Mouse (Mus musculus) urinary bladder, postnatal 4 days (tissue): Measurements from ENCODE around the gene Gm10570.

Experiments used
- DNase-seq, 2 experiments: peaks; one replicate each; pipeline ENCODE4 v3.0.0; 2021 to 2022; ENCODE audit warnings: low spot score in 2 of 2

Gene Gm10570

DNA sequence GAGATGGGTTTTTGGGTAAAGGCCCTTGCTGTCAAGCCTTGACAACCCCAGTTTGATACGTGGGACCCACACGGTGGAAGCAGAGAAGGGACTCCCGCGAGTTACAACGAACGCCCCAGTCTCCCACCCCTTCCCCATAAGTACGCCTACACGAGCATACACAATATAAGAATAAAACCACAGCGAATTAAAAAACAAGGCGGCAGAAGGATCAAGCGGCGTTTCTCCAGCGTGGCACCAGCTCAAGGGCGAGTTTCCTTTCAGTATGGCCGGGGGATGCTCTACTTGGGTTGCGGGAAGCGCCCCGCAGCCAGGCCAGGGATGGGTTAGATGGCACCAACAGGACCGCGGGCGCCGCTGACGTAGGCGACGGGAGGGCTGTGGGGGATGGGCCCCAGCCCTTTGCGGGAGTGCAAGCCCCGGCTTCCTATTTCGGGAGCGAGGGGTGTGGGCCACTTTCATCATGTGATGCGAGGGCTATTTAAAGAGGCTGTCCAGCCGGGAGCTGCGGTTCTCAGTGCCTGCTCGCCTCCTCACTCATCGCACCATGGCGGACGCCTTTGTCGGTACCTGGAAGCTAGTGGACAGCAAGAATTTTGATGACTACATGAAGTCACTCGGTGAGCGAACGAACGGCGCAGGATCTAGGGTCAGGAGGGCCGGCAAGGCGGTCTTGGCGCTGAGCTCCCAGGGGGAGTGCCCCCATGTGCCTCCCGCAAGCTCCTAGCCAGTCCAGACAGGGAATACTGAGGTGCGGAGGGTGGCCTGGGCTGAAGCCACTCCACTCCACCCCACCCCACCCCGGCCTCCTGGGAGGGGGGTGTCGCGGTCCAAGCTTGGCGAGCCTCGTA lies at the start of gene Gm10570, which contains the start of gene Fabp3:
Gene Gm10570 (minus strand): TSS at position 444 of the 851 bp plus-strand sequence.
Gene Fabp3 (plus strand): TSS at position 365 of the 851 bp plus-strand sequence.
- peak in 1 of 2 experiments; percentile 51 for DNase-seq

DNA sequence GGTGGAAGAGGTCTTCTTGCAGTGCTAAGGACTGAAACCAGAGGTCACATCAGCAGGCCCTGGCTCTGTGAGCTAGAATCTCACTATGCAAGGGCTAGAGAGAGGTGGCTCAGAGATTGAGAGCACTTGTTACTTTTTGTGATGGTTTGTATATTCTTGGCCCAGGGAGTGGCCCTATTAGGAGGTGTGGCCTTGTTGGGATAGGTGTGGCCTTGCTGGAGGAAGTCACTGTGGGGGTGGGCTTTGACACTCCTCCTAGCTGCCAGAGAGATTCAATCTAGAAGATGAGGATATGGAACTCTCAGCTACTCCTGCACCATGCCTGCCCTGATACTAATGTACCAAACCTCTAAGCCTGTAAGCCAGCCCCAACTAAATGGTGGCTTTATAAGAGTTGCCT lies 49.5 kb upstream of the Gm10570 start:
- no peak for DNase-seq

DNA sequence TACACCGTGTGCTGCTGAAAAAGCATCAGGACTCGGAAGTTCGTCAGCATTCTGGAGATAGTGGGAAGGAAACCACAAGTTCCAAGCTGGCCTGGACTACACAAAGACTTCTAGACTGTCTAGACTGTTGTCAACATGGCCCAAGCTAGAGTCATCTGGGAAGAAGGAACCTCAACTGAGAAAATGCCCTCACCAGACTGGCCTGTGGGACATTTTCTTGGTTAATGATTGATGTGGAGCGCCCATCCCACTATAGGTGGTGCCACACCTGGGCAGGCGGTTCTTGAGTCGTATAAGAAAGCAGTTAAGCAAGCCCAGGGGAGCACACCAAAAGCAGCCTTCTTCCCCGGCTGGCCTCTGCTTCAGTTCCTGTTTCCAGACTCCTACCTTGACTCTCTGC lies 44.1 kb upstream of the Gm10570 start:
- no peak for DNase-seq

DNA sequence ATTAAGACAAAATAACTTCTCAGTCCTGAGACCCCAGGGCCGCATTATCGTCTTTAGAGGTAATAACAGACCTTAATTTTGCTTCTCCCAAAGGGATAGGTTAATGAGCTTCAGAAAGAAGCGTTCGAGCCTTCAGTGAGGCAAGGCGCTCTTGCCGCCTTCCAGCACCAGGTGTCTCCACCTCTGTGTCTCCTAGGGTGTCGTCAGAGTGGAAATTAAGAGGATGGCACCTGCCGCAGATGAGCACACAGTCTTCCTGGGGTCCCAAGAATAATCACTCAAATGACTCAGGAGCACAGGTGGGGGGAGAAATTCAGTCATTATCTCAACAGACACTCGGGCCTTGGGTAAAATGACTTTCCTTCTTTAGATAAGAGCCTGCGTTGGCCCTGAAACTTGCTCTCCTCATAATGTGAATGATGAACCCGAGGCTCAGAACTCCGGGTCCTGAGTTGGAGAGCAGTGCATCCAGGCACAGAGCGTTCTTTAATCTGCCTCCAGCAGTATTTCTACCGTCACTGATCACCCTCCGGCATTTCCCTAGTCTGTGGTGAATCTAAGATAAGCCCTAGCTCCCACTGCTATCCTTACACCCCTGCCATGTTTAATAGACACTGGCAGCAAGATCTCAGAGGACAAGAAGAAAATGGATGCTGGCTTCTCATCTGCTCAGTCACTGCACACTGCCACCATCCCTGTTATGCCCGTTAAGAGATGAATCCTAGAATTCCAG lies 42.4 kb upstream of the Gm10570 start:
- no peak for DNase-seq

DNA sequence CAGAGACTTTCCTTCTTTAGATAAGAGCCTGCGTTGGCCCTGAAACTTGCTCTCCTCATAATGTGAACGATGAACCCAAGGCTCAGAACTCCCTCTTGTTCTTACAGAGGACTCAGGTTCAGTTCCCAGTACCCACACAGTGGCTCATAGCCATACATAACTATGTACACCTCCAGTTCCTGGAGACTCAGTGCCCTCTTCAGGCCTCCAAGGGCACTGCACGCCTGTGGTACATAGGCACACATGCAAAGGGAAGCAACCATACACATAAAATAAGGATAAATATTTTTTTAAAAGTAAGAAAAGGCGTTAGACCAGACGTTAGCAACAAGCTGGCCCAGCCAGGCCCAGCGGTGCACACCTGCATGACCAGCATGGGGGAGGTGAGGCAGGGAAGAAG lies 41.2 kb upstream of the Gm10570 start:
- DNase-seq, result no peak

DNA sequence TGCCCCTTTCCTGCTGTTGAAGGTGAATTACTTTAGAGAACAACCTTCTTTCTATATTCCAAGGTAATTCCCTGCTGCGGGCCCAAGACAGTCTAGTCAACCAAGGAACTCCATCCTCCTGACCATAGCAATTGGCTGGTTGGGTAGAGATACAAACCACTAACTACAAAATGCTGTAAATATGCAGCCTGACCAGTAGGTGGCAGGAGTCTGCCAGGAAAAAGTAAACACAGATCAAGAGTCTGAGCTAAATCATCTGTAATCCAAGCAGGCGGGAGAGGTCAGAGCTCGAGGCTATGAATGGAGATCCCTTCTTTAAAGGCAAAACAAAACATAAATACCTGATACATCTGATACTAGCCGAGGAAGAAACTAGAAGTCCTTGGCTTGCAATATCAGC lies 33.2 kb upstream of the Gm10570 start:
- DNase-seq, result peak in 1 of 2 experiments; percentile 32

DNA sequence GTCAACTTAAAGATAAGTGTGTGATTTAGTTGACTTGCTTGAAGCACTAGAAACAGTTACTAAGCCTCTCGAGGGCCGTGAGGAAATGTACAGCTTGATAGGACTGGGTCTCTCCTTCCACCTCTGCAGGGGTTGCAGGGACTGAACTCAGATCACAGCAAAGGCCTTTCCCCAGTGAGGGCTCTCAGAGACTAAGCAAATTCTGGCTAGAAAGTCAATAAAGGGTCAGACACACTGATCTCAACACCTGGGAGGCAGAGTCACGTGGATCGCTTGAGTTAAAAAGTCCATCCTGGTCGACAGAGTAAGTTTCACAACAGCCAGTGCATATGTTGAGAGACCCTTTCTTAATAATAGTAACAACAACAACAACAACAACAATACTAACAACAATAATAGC lies 27.4 kb upstream of the Gm10570 start:
- no peak for DNase-seq

DNA sequence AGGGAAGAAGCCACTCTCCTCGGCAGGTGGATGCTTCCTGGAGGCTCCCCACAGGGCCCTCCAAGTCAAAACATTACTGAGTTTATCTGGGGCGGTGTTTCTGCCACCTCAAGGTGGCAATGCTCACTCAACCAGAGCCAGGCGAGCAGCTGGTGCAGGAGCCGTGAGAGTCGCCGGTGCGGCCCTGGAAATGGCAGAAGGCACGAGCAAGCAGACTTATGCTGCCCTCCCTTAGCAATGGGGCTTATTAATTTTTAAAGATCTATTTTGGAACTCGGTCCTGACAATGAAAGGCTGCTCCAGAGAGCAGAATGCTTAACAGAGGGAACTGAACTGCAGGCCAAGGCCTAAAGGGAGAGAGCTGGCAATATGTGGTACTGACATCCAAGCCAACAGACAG lies 18.9 kb upstream of the Gm10570 start:
- no peak for DNase-seq

DNA sequence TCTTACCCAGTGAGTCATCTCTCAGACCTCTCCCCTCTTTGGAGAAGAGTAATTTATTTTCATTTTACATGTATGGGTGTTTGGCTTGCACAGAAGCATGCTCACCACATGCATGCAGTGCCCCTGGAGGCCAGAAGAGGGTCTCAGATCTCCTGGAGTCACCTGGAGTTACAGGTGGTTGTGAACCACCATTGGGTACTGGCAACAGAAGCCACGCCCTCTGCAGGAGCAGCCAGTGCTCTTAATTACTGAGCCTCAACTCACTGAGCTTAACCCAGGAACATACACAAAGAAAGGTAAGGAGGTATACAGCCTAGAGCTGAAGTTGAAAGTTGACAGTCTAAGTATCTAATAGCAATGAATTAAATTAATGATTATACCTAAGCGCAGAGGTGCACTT lies 17.0 kb upstream of the Gm10570 start:
- DNase-seq, result no peak

DNA sequence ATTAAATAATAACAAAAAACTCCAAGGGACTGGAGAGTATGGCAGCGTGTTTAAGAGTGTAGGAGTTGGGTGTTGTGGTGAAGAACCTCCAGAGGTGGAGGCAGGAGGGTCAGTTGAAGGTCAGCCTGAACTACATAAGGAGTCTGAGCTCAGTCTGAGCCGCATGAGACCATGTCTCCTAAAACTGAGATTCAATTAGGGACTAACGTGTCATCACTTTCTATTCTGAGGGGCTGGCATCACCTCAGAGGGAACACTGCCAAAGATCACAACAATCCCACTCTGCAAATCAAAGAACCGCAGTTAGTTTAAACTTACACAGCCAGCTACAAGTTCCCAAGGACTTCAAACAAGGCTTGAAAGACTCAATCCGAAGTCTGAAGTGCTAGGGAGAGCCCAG lies 15.1 kb upstream of the Gm10570 start:
- DNase-seq, result no peak

DNA sequence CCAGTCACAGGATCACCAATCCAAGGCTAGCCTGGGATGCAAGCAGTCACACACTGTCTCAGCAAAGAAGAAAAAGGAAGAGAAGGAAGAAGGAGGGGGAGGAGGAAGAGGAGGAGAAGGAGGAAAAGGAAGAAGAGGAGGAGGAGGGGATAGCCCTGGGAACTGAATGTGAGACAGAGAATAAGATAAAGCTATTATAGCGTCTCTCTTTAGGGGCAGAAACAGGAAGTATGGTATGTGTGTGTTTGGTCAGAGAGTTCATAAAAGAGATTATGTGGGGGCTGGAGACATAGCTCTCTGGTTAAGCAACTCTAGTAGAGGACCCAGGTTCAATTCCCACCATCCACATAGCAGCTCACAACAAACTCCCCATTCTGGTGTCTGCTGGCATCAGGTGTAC lies 14.7 kb upstream of the Gm10570 start:
- DNase-seq, result no peak

DNA sequence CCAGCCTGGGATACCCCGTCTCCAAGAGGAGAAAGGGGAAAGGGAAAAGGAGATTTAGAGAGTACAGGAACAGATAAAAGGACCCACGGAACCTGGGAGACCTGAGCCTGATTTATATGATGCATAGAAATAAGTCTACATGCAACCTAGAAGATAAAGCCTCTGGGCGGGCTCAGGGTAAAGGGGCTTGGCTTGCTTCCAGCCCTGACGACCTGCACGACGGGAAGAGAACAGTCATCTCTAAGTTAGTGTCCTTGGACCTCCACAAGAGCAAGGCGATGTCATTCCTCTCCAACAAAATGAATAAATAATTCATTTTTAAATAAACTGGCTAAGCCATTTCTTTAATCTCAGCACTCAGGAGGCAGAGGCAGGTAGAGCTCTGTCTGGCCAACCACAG lies 14.1 kb upstream of the Gm10570 start:
- no peak for DNase-seq

DNA sequence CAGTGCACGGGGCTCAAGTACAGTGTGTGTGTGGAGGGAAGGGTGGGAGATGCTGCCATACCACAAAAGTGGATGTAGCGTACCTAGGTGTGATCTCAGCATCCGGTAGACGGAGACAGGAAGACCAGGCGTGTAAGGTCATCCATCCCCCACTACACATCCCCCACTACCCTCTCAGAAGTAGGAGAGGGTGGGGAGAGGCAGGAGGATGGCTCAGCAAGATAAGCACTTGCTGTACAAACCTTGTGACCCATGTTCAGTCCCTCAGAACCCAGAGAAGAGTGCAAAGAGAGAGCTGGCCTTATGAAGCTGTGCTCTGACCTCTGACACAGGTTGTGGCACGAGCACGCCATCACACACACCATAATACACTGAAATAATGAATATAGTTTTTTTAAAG lies 13.2 kb upstream of the Gm10570 start:
- no peak for DNase-seq

DNA sequence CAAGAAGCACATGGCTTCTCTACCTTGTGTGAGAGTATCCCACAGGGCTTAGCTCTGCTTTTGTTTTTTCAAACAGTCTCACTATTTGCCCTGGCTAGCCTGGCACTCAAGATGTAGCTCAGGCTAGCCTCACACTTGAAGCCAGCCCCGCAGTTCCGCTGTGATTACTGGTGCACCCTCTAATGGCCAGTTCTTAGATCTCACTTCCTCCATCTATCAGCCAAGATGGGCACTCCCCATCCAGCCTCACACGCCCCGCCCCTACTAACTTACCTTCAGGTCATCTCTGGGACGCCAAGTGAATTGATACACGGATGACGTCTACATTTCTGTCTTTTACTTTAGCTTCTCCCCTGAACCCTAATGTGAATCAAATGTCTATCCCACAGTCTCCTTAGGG lies 11.1 kb upstream of the Gm10570 start:
- DNase-seq, result no peak

DNA sequence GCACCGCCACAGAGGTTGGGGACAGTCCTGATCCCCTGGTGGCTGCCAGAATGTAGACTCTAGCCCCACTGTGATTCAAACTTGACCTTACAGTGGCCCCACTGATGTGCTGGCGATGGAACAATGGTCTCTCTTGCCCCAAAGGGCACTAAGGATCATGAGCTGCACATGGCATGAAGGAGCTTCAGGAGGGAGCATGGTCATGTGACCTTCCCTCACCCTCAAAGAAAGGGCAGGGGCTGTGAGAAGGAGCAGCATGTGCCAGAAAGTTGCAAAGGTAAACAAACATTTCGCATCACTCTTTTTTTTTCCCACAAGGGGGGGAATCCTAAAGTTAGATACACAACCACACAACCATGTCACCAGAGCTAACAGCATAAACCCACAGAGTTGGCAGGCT lies 9.6 kb upstream of the Gm10570 start:
- no peak for DNase-seq

DNA sequence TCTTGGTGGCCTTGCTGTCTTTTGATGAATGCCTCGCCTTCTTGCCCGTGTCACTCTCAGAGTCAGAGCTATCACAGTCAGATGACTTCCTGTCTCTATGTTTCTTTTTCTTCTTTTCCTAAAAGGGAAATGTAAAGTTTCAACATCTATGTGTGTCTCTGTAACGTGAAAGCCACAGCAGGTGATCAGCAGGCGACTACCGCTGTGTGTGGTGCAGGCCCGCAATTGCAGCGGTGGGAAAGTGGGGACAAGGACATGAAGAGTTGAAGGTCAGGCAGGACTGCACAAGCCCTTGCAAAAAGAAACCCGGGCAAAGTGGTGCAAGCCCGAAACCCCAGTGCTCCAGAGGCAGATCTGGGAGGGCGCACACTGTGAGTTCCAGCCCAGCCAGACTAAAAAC lies 8.2 kb upstream of the Gm10570 start:
- DNase-seq, result no peak

DNA sequence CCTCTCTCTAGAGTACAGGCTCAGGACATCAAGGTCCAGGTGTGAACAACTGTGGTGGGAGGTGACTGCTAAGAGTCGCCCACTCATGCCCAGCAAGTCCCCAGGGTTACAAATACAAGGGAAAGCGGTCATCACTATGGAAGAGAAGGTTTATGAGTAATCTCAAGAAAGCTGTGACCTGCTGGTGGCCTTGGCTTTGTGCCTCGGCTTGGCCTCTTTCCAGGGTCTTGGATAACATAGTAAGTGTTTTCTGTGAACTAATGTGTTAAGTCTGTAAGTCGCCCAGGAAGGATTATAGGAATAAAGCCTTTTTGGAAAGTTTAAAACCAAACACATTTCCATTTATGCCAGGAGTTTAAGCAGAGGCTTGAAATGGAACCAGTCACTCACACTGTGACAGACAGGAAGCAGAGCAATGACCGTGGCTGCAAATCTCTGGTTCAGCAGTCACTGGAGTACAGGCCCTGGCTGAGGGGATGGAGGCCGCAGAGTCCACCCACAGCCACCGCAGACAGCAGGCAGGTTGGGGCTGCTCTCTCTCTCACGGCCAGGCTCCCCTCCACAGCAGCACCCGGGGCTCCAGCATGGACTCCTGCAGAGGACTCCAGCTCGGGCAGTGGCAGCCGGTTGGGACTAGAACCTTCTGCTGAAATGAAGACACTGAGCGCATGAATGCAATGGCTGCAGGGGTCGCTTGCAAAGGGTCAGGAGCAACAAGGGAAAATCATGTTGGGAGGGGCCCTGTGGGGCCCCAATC lies 7.5 kb upstream of the Gm10570 start:
- DNase-seq, result no peak

DNA sequence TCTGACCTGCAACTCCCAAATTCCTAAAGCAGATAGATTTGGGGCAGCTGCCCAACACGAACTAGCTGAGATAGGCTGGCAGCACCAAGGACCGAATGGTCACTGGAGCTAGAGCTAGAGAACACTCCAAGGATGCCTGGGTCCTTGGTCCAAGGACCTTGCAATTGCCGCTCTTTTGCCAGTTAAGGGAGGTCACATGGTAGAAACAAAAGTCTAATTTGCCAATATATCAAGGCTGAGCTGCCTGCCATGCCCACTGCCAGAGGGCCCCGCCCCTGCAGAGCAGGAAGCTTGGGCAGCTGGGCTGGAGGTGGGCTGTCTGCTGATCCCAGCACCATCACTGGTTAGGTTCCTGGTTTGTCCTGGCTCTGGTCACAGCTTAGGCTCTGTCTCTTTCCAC lies 5.1 kb upstream of the Gm10570 start:
- no peak for DNase-seq

DNA sequence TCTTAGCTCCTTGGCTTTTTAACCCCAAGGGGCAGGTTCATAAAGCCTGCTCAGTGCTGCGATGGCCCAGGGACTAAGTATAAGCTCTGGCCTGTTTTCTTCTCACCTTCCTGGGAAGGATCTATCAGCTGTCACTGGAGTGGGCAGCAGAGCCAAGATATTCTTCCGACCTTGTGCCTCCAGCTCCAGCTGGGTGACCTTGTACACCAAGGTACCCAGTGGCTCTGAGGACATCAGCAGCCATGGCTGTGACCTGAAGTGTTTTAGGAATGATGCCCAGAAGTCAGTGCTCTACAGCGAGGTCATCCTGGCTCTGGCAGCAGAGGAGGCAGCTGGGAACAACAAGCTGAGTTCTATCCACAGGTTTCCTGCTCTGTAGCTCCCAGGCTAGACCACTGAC lies 4.1 kb upstream of the Gm10570 start:
- DNase-seq, result no peak

DNA sequence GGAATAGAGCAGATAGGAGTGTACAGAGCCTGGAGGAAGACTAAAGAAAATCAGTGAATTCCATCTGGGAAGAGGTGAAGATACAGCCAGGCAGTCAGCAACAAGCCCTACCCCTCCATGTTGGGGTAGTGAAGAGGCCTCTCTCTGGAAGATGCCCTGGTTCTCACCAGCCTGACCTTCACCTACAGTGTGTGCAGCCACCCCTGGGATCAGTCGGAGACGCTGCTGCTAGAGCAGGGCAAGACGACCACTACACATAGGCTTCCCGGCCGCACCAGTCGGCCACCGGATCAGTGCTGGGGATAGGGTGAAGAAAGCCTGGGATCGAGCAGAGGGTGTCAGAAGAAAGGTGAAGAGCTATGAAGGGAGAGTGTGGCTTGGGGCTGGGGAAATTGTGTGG lies 780 bp upstream of the Gm10570 start:
- DNase-seq, result no peak

DNA sequence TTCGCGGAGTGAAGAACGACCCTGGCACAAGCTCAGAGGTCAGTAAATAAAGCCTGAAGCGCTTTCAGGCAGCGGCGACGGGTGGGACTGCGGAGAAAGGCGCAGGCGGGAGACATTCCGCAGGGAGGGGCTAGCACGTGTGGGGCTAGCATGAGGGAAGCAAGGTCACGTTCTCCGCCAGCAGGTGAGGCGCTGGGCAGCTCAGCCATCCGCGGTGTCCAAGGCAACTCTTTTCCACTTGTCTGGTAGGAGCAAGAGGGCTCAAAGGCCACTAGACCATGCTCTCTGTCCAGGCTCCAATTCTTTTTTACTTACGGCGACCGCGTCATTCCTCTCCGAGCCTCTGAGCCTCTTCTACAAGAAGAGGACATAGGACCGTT lies 633 bp downstream of the Gm10570 start:
- DNase-seq, result no peak

DNA sequence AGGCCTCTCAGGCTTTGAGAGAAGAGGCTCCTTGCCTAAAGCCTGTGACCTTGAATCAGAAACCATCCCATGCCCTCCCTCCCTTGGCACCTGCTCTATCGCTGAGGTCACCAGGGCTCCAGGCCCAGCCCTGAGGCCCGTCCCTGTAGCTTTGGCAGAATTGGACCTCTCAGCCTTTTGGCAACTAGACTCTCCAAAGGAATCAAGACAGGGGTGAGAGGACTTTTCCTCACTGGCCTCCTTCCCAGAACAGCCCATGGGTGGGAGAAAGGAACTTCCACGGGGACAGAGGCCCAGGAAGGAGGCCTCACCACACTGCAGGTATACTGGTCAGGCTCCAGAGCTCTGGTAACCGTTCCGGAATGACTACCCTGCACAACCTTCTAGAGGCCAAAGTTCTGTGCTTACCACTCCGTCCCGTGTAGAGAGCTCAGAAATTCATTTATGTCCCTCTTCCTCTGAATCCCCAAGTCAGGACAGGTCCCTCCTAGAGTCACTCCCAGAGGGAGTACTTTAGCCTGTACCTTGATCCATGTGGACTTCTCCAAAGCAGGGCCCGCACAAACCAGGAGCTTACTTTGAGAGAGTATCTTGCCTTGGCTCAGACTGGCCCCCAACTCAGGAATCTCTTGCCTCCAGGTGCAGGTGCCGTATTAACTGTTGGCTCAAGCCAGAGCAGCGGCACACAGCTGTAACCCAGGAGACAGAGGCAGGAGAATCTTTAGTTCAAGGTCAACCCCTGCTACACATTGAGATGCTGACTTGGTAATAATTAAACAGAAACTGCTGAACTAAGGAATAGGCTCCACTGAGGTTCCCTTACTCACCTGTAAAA lies 1.5 kb downstream of the Gm10570 start:
- DNase-seq, result no peak
